Mouse (Mus musculus) CD4-positive helper T cell, adult 2 months (primary cell): ENCODE results near the gene Cfap58.

Source experiments
- DNase-seq: peaks from one replicate; pipeline ENCODE4 v3.0.0-alpha.2; 2012; ENCODE audit warnings: low read depth, missing footprints, low spot score

Gene Cfap58

DNA sequence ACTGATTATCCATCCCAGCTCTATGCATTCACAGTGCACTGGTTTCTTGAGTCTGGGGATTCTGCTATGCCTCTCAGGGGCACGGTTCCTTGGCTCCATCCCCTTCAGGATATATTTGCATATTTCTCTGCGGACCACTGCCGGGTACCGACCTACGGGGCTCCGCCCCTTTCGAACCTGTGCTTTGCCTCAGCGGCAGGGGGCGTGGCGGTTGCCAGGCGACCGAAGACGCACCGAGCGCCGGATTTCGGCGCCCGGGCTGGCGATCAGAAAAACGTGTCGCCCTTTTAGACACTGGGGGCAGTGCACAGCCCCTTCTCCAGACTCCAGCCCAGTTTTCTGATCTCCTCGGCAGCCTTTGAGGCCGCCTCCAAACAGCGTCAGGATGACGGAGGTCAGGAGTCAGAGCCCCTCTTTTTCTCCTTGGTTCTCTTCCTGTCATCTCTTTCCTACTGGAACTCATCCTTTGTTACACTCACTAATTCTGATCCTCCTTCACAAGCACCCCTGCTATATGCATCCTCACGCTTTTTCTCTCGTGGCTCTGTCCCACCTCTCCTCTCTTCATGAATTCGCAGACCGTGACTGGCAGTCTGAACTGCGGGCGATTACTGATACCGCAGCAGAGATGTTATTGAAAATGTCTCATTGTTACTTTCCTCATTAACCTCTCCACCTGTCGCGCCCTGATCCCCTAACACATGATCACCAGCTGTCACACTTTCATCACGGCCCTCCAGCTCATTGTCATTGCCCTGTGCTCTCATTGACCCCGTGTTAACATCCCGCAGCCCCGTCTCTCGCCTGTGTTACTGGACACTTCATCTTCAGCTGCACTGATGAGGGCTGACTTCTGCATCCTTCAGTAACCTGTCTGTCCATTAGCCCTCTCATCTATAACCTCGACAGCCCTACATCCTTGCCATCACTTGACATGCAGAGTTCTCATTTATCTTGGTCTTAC is at the start of gene Cfap58:
Gene Cfap58, plus strand, starts transcription at position 233 of the 964 bp plus-strand sequence.
- peak; percentile 86 for DNase-seq

DNA sequence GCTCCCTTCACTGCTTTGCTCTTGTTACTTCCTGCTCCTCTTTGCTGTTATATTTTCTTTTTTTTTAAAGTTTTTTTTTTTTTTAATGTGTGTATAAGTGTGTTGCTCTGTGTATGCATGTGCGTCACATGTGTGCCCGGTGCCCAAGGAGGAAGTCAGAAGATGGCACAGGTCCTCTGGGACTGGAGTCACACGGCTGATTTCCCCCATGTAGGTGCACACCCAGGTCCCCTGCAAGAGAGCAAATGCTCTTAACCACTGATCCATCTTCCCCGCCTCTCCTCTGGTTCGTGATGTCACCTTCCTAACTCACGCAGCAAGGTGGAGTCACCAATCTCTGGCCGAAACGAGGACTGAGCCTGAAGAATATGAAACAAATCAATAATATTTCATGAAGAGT is 49.4 kb upstream of the Cfap58 start:
- peak; percentile 35 for DNase-seq

DNA sequence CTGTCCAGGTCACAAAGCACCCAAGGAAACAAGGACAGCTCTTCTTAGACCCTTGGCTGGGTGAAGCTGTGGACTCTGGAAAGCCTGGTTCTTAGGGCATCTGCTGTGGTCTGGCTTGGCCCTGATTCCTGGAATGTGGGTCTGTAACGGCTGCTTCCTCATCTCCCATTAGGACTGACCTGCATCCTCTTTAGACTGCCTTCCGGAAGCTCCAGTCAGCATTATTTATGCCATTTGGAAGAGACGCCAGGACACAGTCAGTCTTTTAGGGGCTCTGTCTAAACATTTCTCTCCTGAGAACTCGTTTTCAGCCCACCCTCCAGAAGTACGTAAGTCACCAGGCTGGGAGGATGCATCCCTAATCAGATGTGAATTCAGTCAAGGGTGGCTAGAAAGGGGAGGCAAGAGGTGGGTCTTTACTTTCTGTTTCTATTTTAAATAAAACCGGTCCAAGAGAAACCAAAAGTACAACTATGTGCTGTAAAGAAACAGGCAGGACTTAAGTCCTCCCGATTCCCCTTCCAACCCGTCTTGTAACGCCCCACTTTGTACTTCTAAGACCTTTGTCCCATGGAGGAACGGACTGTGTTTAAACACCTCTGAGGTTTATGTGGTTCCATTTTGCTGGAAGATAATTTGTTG is 46.9 kb upstream of the Cfap58 start:
- peak; percentile 50 for DNase-seq

DNA sequence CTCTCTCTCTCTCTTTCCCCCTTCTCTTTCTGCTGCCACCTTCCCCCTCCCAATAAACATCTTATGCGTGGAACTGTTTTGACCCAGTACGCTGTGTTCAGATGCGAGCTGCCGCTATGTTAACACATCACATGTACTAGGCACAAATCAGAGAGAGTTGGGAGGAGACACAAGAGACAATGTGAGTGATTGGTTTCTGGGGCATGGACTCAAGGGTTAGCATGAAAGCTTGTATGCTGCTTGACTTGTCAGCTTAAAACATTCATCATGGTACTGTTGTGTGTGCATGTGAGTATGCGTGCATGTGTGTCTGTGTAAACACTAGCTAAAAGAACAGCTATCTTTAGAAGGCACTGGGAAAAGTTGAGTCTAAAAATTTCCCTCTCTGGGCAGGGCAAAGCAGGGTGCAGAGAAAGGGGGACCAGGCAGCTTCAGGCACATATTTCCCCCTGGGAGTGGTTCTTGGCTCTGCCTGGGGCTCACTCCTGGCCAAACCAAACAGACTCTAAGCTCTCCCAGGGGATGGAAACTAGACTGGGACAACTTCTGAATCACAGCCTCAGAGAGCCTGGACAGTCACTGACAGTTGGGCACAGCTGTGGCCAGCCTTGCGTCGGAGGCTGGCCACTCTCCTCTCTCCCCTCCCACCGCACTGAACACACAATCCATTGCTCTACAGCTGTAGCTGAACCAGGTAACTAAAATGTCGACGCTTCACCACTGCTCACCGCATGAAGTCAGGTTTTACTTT is 45.7 kb upstream of the Cfap58 start:
- DNase-seq: no peak

DNA sequence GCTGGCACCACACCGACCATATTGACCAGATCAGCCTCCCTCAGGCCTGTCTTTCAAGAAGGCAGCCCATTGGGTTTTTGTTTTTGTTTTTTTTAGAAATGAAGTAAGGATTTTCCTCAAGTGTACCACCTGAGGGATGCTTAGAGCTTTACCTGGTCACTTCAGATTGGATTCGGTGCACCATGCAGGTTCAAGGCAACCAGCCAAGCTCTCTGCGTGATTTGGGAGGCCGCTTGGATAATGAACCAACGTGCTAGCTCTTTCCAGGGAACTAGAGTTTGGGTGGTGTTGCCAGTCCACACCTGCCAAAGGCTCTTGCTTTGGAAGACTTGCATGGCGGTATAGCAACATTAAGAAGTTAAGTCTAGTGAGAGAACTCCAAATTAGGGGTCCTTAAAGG is 44.4 kb upstream of the Cfap58 start:
- no peak for DNase-seq

DNA sequence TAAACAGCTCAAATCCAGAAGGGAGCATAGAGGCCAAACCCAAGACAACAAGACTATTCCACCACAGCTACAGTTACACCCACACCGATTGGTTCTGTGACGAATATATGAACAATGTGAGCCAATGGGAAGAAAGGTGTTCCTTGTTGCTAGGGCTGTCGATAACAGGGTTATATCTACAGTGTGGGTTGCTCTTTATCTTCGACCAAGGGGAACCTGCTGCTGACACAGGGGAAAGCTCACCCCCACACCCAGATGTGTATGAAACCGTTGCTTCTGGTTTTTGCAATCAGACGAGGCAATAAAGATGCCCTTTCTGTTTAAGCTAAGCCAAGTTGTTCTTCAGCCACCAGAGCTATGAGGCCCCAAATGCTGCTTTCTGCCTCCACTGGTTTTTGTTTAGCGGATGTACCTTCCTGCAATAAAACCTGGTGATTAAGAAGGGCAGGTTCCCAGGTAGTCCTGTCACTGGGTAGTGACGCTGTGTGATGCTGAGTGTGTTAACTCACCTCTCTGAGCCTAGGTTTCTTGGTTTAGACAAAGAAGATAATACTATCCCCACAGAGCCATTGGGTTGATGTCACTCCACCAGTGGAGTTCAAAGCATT is 38.9 kb upstream of the Cfap58 start:
- DNase-seq: peak; percentile 29

DNA sequence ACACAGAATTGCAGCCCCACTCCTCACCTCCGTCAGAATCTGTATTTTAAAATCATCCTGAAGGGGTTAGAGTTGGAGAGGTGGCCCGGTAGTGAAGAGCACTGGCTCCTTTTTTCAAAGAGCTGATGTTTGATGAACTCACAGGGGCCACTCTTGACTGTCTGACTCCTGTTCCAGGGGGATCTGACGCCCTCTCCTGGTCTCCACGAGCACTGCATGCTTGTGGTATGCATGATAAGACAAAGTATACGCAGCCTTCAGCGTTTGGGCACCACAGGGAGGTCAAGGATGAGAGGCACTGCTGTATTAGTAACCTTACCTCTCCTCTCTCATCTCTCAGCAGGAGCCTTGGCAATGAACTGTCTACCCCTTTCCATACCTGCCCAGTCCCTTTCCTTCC is 37.5 kb upstream of the Cfap58 start:
- DNase-seq: no peak

DNA sequence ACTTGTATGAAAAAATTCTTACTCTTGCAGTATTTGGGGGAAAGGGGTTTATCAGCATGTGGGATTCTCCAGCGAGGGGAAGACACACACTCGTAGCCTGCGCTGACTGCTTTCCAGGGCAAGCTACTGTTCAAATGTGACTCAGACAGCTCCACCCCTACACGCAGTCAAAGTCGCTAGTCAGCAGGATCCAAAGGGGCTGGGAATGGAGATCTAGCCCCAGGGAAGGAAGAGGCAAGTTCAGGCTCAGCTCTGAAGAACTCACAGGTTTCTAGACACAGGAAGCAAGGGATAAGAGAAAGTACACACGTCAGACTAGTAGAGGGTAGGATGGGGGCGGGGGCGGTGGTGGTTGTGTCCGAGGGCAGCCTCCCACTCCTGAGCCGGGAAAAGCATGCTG is 36.9 kb upstream of the Cfap58 start:
- no peak for DNase-seq

DNA sequence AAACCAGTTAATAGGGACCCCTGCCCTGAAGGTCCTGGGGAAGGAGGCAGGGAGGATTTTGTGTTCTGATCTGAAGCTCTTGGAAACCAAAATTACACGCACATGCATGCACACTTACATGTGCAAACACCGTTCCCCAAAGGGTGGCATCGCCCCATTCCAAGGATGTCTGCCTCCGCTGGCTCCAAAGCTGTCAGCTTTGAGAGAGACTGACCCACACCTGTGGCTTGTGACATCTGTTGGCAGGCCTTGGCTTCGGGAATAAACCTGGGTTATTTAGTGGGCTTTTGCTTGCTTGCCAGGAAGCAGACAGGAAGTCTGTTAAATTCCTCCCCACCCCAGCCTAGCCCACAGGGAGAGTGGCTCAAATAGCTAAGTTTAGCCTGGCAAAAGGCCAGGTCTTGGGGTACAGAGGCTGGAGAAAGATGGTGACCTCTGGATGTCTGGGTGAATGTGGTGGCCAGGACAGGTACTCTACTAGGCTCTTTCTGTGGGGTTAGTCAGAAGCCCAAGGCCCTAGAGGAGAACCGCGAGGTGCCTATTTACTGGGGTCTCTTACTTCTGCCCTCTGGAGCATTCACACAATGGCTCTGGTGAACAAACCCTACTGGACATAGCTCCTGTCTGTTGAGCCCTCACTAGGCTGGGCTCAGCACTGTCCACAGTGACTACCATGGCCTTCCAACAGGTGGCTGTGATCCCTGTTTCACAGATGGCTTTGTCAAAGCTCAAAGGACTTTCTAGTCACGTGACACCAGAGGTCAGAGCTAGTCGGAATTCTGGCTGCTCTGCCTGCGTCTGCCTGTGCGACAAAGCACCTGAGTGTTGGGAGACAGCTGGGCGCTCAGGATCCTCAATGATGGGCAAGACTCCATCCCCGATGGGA is 34.9 kb upstream of the Cfap58 start:
- DNase-seq: no peak

DNA sequence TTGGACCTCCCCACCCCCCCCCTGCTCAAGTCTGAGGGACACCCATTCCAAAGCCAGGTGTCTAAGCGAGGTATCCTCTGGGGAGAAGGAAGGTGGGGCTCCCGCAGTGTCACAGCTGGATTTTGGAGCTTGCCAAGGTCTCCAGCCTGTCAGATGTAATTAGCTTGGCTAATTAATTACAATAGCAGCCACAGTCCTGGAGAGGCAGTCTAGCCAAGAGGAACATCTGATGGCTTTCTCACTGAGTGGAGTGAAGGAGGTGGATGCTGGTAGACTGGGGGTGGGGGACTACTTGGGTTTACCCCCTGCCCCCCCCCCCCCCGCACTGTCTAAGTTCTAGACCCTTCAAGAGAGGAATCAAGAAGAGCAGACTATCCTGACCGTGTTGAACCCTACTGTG is 33.8 kb upstream of the Cfap58 start:
- DNase-seq: no peak

DNA sequence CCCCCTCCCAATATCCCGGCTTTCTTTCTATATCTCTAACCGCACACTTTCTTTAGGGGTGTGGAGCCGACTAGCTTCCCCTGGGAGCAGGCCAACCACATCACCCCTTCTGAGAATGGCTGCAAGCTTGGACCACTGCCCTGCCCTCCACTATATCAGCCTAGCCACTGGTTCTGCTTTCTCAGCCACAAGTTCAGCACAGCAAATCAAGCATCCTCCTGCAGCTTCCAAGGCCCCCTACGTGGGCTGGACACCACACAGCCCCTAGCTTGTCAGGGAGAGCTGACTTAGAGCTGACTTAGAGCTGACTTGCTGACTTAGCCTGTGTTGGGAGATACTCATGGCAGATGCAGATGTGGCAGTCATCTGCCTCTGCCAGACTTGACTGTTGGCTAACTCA is 32.4 kb upstream of the Cfap58 start:
- no peak for DNase-seq

DNA sequence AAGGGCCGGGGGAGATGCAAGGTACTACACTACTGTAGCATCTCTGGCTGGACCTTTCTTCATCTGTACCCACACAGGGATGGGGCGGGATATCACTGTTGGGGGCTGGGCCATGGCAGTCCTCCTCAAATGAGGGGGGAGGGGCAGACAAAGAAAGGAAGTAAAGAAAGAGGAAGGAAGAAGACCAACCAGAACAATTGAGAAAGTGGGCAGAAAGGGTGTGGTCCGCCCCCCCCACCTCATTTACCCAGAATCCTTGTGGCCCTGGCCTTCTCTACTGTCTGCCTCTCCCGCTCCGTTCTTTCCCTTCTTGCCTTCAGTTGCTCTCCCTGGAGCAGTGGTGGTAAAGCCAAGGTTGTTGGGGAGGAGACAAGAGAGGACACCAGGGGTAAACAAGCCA is 31.9 kb upstream of the Cfap58 start:
- DNase-seq: no peak

DNA sequence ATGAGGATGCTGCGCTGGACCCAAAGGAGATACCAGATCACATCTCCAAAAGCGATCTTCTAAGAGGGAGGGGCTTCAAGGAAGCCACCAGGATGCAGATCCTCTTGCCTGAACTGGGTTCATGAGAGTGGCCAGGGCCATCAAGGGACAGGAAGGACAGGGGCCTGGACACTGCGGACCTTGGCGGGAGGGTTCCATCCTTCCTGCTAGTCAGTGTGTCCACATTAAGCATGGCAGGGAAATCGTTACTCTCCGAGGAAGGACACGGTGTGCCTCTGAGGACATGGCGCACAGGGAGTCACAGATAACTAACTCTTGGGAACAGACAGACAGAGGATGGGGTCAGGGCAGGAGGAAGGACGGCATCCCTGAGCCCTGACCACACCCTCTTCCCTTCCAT is 29.9 kb upstream of the Cfap58 start:
- no peak for DNase-seq

DNA sequence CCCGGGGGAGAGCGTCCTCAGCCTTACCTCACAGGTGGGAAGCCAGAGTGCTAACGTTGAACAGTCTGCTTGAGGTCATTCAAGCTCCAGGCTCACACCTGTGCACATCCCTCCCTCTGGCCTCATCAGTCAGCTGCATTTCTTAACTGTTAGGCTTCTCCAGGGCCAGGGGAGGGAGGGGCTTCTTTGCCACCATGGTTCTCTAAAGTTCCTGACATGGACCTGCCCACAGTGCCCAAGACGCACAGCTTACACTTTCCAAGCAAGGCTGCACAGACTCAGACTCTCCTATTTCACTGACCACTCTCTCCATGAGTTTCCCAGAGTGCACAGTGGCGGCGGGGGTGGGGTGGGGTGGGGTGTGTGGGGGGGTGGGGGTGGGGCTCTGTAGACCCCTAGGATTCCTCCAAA is 28.5 kb upstream of the Cfap58 start:
- DNase-seq: no peak

DNA sequence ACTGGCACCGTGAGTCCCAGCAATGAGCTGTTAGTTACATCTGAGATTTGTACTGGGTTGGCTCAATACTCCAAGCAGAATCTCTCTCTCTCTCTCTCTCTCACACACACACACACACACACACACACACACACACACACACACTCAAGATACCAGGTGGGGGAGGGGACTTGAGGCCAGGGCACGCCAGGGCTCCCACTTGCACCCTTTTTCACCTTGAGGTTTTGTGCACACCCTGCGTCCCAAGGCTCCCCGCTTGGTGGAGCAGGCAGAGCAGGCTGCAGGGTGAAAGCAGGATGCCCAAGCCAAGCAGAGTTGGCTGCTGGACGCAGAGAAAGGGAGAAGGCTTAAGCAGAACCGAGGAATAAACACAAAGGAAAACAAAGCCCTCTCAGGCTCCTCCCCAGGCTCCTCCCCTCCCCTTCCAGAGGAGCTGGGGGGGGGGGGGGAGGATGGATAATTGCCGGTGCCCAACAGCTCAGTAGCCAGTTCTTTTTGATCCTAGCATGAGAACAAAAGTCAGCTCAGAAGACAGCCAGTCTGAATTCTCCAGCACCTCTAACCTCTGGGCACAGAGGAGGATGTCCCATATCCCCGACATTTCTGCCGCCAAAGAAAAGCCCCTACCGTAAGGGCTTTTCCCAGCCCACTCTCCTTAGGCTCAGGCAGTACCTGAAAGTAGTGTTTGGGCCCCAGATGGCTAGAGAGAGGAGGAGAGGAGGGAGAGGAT is 27.9 kb upstream of the Cfap58 start:
- no peak for DNase-seq

DNA sequence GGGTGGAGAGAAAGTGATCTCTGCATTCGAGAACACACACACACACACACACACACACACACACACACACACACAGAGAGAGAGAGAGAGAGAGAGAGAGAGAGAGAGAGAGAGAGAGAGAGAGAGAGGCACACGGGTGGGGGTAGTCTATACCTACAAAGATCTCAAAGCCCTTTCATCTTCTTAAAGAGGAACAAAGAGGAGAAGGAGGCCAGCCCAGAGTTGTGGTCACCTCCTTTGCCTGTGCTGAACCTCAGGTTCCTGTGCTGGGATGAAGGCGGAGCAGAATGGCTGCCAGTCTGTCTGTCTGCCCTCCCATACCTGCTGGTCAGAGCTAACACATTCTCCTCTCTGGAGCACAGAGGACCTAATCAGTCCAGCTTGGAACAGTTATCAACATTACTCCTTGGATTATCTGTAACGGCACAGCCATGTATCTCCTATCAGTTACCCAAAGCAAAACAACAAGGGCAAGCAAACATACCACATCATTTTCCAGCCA is 27.3 kb upstream of the Cfap58 start:
- DNase-seq: peak; percentile 87

DNA sequence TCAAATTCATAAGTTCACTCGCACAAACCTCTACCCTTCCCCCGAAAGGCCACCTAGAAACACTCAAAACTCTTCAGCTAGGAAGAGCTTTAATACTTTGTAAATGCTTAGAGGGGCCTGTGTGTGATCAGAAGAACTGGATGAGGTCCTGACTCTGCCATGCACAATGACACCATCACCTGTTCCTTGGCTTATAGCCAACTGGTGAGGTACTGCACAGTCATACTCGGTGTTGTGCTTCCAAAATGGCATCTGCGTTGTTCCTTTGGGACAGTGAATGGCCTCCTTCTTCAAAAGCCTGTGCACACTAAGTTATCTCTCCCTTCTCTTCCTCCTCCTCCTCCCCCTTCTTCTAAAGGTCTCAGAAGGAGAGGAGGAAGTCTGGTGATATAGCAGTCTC is 26.7 kb upstream of the Cfap58 start:
- DNase-seq: peak; percentile 62

DNA sequence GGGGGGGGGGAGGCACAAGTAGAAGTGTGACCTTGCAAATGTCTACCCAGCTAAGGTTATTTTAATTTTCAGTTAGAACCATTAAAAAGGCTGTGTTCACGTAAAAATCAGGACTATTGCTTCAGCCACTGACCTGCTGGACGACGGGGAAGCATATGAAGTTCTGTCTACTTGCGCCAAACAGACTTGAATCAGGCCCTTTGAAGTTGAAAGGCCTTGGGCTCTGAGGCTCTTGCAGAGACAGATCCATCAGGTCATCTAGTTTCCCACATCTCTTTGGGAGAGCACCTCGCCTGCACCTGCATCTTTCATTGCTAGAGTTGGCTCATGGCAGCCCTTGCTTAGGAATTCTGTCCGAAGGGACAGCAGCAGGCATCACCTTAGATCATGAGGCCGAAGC is 24.1 kb upstream of the Cfap58 start:
- DNase-seq: no peak

DNA sequence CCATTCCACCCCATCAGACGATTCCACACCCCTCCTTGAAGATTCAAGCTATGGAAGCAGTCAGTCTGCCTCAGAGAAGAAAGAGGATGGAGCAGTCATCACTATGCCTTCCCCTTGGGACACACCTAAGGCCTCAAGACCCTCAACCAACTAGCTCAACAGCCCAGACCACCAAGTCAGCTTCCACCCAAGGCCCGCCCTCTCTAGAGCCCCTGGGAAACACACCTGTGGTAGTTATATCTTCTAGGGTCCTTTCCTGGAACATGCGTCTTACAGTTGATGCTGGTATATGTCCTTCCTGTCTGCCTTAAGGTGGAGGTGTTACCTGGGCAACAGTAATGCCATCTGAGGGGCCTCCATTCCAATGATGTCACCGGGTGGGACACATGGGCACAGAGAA is 23.3 kb upstream of the Cfap58 start:
- DNase-seq: no peak

DNA sequence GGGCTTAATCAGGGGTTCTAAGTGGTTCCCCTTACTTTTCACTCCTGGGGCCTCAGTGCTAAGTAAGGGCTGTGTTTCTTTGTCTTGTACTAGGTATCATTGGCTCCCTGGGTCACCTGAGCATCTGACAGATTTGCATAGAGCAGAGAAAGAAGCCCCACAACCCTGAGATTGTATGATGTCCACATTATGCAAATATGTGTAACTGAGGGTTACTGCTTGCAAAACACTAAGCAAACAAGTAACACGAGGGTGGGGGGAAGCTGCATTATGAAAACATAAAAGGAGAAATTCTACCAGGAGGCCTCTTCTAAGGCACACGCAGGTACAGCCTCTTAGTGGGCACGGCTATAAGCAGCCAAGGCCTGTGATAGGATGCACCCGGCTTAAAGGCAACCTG is 22.2 kb upstream of the Cfap58 start:
- peak; percentile 72 for DNase-seq
